Mouse (Mus musculus) C2C12 (cell line): ENCODE measurements around the gene Apobr.

Experiments used
- CTCF ChIP-seq: IDR thresholded peaks from one replicate; pipeline ENCODE4 v1.5.1; 2011; ENCODE audit not compliant: control insufficient read depth, insufficient read depth, insufficient read length
- MAX ChIP-seq: IDR thresholded peaks from one replicate; pipeline ENCODE4 v1.6.1; 2011; ENCODE audit warnings: mild to moderate bottlenecking, control low read depth
- MYOD1 ChIP-seq: IDR thresholded peaks from one replicate; pipeline ENCODE4 v1.6.1; 2011; ENCODE audit warnings: low read depth; ENCODE audit not compliant: control insufficient read depth, insufficient read length
- MYOG ChIP-seq: IDR thresholded peaks from one replicate; pipeline ENCODE4 v1.6.1; 2011; ENCODE audit not compliant: control insufficient read depth, insufficient read length; ENCODE audit errors: extremely low read depth

DNA sequence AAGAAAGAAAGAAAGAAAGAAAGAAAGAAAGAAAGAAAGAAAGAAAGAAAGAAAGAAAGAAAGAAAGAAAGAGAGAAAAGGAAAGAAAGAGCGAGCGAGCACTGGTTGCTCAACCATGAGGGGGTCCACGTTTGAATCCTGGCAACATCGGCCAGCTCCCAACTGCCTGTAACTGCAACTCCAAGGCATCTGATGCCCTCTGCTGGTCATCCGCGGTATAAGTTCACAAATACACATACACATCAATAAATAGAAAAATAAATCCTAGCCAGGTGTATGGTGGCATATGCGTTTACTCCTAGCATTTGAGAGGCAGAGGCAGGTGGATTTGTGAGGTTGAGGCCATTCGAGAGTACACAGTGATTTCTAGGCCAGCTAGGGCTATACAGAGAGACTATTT is 7.8 kb upstream of the Apobr start:
- TF ChIP-seq CTCF: no peak
- TF ChIP-seq MAX: no peak
- TF ChIP-seq MYOD1: no peak
- TF ChIP-seq MYOG: no peak
